Mouse (Mus musculus): ENCODE results near the gene Cdh13. TPM values are rescaled to one million over a fixed set of nuclear protein-coding genes. Genes with fewer than 3 reads are reported as not detected.

The Cdh13 gene
- polyA plus RNA-seq, 1 experiment from 2014 or later = 33.5 TPM

DNA sequence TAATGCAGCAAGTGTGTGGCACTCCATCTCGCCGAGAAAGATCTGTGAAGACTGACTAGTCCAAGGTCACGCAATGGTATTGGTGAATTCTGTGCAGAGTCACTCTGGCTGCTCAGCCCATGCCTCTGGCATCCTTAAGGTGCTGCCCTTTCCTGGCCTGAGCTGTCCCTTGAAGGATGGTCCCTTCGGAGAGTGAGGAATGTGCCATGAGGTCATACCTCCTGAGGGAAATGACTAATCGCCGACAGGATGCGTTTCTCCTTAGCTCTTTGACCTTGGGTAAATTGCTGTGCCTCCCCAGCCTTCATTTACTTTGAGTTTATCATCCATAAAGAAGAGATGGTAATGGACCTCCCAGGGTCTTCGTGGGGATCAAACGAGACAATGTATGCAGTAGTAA lies 395.8 kb downstream of the Cdh13 start:
- ATAC-seq (ENCODE audit: low FRiP score, low read depth) = no peak
- H3K36me3 ChIP-seq = no peaks in the 10 kb centered on the region

DNA sequence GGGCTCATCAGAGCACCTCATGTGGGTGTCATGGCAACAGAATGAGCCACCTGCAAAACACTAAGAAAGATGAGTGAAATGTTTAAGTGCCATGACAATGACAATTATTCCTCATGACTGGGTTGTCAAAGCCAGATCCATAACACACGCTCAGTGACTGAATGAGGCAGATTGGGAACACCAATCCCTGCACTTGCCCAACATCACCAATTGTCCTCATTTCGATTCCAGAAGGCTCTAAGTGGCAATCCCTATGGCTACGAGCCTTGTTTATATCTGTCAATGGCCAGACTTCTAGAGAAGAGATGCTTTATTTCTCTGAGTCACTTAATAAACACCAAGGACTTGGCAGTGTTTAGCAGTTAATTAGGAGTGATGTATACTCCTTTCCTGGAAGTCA lies 399.9 kb downstream of the Cdh13 start:
- no peak overlapping the region for H3K4me3 ChIP-seq
- no peak overlapping the region for H3K27ac ChIP-seq
- no peaks in the 10 kb centered on the region for H3K36me3 ChIP-seq
- no peak overlapping the region for H3K9ac ChIP-seq
- WGBS = 70% methylated on average over 3 of the region's 3 CpGs
- no peak for ATAC-seq (ENCODE audit: low FRiP score, low read depth)
- H3K4me2 ChIP-seq (replicated peaks) = no peak overlapping the region
- no peaks in the 10 kb centered on the region for H3K9me3 ChIP-seq
- no peaks in the 10 kb centered on the region for H3K4me1 ChIP-seq
- no peaks in the 10 kb centered on the region for H3K27me3 ChIP-seq (replicated peaks)

More for the DNA sequence above, 395.8 kb downstream of the Cdh13 start:
- Histone ChIP-seq H3K4me3 (no peak overlapping the region), H3K4me1 (no peaks in the 10 kb centered on the region), H3K9ac (no peak overlapping the region), H3K27me3 (replicated peaks) (no peaks in the 10 kb centered on the region), H3K27ac (no peak overlapping the region), H3K9me3 (no peaks in the 10 kb centered on the region), H3K4me2 (replicated peaks) (no peak overlapping the region)
- 79% methylated on average over 9 of the region's 9 CpGs for WGBS

DNA sequence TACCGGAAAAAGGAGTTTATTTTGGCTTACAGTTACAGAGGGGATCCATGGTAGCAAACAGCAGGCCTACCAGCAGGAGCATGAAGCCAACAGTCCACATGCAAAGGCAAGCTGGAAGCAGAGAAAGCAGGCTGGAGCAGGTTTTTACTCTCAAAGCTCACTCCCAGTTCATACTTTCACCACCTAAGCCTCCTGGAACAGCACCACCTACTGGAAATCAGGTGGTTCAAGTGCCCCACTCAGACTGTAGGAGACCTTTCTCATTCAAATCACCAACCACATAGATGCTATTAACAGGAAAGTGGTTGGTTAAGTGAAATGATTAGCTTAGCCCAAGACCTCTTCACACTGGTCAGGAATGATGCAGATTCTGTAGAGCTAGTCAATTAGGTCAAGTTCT lies 402.3 kb downstream of the Cdh13 start:
- no peak overlapping the region for H3K9ac ChIP-seq
- no peak for ATAC-seq (ENCODE audit: low FRiP score, low read depth)
- no peak overlapping the region for H3K4me3 ChIP-seq
- no peak overlapping the region for H3K4me2 ChIP-seq (replicated peaks)
- no peaks in the 10 kb centered on the region for H3K4me1 ChIP-seq
- no peaks in the 10 kb centered on the region for H3K36me3 ChIP-seq
- H3K9me3 ChIP-seq = no peaks in the 10 kb centered on the region
- no peak overlapping the region for H3K27ac ChIP-seq
- H3K27me3 ChIP-seq (replicated peaks) = no peaks in the 10 kb centered on the region
- WGBS = 87% methylated on average over 1 of the region's 1 CpGs

- no peak for ATAC-seq (ENCODE audit: low FRiP score, low read depth)
- no peak overlapping the region for H3K27ac ChIP-seq
- 21% methylated on average over 1 of the region's 1 CpGs for WGBS
- no peak overlapping the region for H3K4me2 ChIP-seq (replicated peaks)
- no peaks in the 10 kb centered on the region for H3K4me1 ChIP-seq
- H3K27me3 ChIP-seq (replicated peaks) = no peaks in the 10 kb centered on the region
- H3K9ac ChIP-seq = no peak overlapping the region
- H3K4me3 ChIP-seq = no peak overlapping the region
- no peaks in the 10 kb centered on the region for H3K36me3 ChIP-seq
- H3K9me3 ChIP-seq = no peaks in the 10 kb centered on the region
These were observed 406.3 kb downstream of the Cdh13 start for GRCm38 (mm10) chr8:118689849-118690248.

GRCm38 (mm10) chr8:118701312-118701880 lies 417.9 kb downstream of the Cdh13 start:
- no peaks in the 10 kb centered on the region for H3K27me3 ChIP-seq (replicated peaks)
- WGBS = 87% methylated on average over 22 of the region's 22 CpGs
- no peaks in the 10 kb centered on the region for H3K4me1 ChIP-seq
- H3K9ac ChIP-seq = no peak overlapping the region
- H3K4me2 ChIP-seq (replicated peaks) = no peak overlapping the region
- H3K9me3 ChIP-seq = no peaks in the 10 kb centered on the region
- ATAC-seq (ENCODE audit: low FRiP score, low read depth) = no peak
- no peak overlapping the region for H3K27ac ChIP-seq
- H3K4me3 ChIP-seq = no peak overlapping the region
- H3K36me3 ChIP-seq = no peaks in the 10 kb centered on the region

- ATAC-seq (ENCODE audit: low FRiP score, low read depth) = no peak
- Histone ChIP-seq H3K27me3 (replicated peaks) (no peaks in the 10 kb centered on the region), H3K9ac (no peak overlapping the region), H3K4me3 (no peak overlapping the region), H3K4me1 (no peaks in the 10 kb centered on the region), H3K27ac (no peak overlapping the region), H3K4me2 (replicated peaks) (no peak overlapping the region), H3K36me3 (no peaks in the 10 kb centered on the region), H3K9me3 (no peaks in the 10 kb centered on the region)
- WGBS = 90% methylated on average over 3 of the region's 3 CpGs
These were observed 425.8 kb downstream of the Cdh13 start for GRCm38 (mm10) chr8:118709366-118709765.

DNA sequence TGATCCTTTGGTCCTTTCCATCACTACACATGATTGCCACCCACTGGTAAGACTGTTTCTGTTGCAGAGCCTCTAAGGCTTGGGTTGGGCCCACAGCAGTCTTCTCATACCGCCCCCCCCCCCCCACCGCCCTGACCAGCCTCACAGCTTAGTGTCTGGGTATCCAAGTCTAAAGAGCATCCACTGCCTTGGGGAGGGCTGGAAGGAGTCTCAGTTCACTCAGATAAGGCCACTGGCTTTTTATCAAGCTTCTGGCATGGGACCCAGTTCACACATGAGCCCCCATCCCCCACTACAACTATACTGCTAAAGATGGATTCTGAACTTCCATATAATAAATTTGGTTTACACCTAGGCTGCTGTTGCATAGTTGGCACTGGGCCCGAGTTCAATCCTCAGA lies 428.1 kb downstream of the Cdh13 start:
- Histone ChIP-seq H3K4me3 (no peak overlapping the region), H3K9me3 (no peaks in the 10 kb centered on the region), H3K4me2 (replicated peaks) (no peak overlapping the region), H3K9ac (no peak overlapping the region), H3K36me3 (no peaks in the 10 kb centered on the region), H3K4me1 (no peaks in the 10 kb centered on the region), H3K27me3 (replicated peaks) (no peaks in the 10 kb centered on the region), H3K27ac (no peak overlapping the region)
- 95% methylated on average over 3 of the region's 3 CpGs for WGBS
- ATAC-seq (ENCODE audit: low FRiP score, low read depth) = no peak

DNA sequence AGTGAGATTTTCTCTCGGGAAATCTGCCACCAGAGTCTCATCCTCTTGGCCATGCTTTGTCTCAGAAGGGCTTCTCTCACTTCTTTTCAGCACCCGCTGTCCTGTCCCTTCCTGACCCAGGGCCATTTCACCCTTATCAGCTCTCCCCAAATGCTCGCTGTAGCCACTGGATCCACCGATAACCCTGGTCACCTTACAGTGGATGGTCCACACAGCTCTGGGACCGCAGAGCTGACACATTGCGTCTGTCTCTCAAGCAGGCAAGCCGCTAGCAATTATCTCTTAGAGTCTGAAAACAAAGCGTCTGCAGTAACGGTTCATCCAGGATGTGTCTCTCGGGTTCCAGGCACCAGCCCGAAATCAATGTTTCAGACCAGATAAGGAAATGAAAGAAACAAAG lies 429.6 kb downstream of the Cdh13 start:
- no peak for ATAC-seq (ENCODE audit: low FRiP score, low read depth)
- no peaks in the 10 kb centered on the region for H3K27me3 ChIP-seq (replicated peaks)
- H3K9me3 ChIP-seq = no peaks in the 10 kb centered on the region
- WGBS = 80% methylated on average over 11 of the region's 11 CpGs
- no peak overlapping the region for H3K9ac ChIP-seq
- no peaks in the 10 kb centered on the region for H3K4me1 ChIP-seq
- no peak overlapping the region for H3K4me3 ChIP-seq
- H3K27ac ChIP-seq = no peak overlapping the region
- no peak overlapping the region for H3K4me2 ChIP-seq (replicated peaks)
- no peaks in the 10 kb centered on the region for H3K36me3 ChIP-seq

DNA sequence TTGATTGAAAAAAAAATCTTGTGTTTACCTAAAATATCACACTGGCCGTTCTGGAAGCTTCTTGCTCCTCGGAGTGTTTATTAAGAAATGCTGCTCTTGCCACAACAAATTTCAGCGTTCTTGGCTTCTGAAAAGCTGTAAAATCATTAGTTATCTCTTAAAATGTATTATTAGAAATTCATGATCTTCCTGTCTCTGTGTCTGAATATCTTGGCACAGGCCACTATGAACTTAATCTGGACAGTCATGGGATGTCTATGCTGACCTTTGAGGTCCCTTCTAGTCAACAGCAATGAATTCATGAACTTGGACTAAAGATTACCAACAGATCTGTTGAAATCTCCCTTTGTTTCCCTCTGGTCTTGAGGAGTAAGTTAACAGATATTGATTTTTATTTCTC lies 430.1 kb downstream of the Cdh13 start:
- H3K27ac ChIP-seq = no peak overlapping the region
- H3K4me2 ChIP-seq (replicated peaks) = no peak overlapping the region
- no peaks in the 10 kb centered on the region for H3K4me1 ChIP-seq
- ATAC-seq (ENCODE audit: low FRiP score, low read depth) = no peak
- H3K9me3 ChIP-seq = no peaks in the 10 kb centered on the region
- no peaks in the 10 kb centered on the region for H3K27me3 ChIP-seq (replicated peaks)
- 86% methylated on average over 3 of the region's 3 CpGs for WGBS
- H3K9ac ChIP-seq = no peak overlapping the region
- H3K36me3 ChIP-seq = no peaks in the 10 kb centered on the region
- H3K4me3 ChIP-seq = no peak overlapping the region

GRCm38 (mm10) chr8:118722896-118723295 lies 439.4 kb downstream of the Cdh13 start:
- WGBS = 91% methylated on average over 3 of the region's 3 CpGs
- no peaks in the 10 kb centered on the region for H3K4me1 ChIP-seq

GRCm38 (mm10) chr8:118725651-118726050 lies 442.1 kb downstream of the Cdh13 start:
- no peak overlapping the region for H3K9ac ChIP-seq
- no peaks in the 10 kb centered on the region for H3K36me3 ChIP-seq
- WGBS = 95% methylated on average over 5 of the region's 5 CpGs
- H3K4me2 ChIP-seq (replicated peaks) = no peak overlapping the region
- no peaks in the 10 kb centered on the region for H3K9me3 ChIP-seq
- H3K27ac ChIP-seq = no peak overlapping the region
- no peak for ATAC-seq (ENCODE audit: low FRiP score, low read depth)
- H3K27me3 ChIP-seq (replicated peaks) = no peaks in the 10 kb centered on the region
- no peak overlapping the region for H3K4me3 ChIP-seq
- H3K4me1 ChIP-seq = no peaks in the 10 kb centered on the region

More at GRCm38 (mm10) chr8:118722896-118723295, 439.4 kb downstream of the Cdh13 start:
- H3K27ac ChIP-seq = no peak overlapping the region
- no peak overlapping the region for H3K4me3 ChIP-seq
- no peak overlapping the region for H3K4me2 ChIP-seq (replicated peaks)
- ATAC-seq (ENCODE audit: low FRiP score, low read depth) = no peak
- H3K9ac ChIP-seq = no peak overlapping the region
- no peaks in the 10 kb centered on the region for H3K9me3 ChIP-seq
- H3K36me3 ChIP-seq = no peaks in the 10 kb centered on the region
- H3K27me3 ChIP-seq (replicated peaks) = no peaks in the 10 kb centered on the region

DNA sequence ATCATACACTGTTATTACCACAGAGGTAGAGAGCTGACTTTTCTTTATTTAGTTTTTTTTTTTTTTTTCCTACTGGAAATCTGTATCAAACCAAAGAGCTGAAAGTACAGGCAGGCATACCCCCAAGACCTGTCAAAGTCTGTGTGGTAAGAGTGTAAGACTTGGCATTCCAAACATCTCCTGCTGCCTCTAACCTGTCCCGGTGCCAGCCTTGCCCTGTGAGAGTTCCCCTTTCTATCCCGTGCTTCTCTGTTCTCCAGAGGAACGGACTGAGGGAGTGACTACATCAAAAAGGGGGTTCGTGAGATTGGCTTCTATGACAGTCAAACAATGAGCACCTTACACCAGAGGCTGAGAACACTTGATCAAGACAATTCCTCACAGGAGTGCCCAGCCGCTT lies 458.2 kb downstream of the Cdh13 start:
- no peak for ATAC-seq (ENCODE audit: low FRiP score, low read depth)
- Histone ChIP-seq H3K9ac (no peak overlapping the region), H3K4me3 (no peak overlapping the region), H3K4me1 (no peaks in the 10 kb centered on the region), H3K27me3 (replicated peaks) (no peaks in the 10 kb centered on the region), H3K4me2 (replicated peaks) (no peak overlapping the region), H3K36me3 (no peaks in the 10 kb centered on the region), H3K9me3 (no peaks in the 10 kb centered on the region), H3K27ac (no peak overlapping the region)
- WGBS = 83% methylated on average over 5 of the region's 5 CpGs

DNA sequence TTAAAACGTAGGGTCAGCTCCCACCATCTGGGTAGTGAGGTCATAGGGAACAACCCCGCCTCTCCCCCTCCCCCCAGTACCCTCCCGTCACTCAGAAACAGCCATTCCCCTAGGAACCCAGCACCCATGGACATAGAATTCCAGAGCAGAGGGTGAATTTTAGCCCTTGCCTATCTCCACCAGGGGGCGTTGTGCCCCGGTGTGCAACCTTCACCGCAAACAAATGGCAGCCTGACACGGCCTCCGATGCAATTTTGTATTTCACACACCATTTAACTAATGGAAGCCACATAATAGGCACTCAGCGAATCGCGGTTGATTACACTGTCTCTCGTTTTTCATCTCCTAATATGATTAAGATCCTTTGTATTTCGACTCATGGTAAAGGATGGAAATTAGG lies 461.5 kb downstream of the Cdh13 start:
- H3K27ac ChIP-seq = no peak overlapping the region
- H3K4me2 ChIP-seq (replicated peaks) = no peak overlapping the region
- no peaks in the 10 kb centered on the region for H3K4me1 ChIP-seq
- H3K9me3 ChIP-seq = no peaks in the 10 kb centered on the region
- H3K27me3 ChIP-seq (replicated peaks) = no peaks in the 10 kb centered on the region
- no peak for ATAC-seq (ENCODE audit: low FRiP score, low read depth)
- no peak overlapping the region for H3K4me3 ChIP-seq
- H3K36me3 ChIP-seq = no peaks in the 10 kb centered on the region
- no peak overlapping the region for H3K9ac ChIP-seq
- 77% methylated on average over 13 of the region's 13 CpGs for WGBS
